Mouse (Mus musculus) embryo, embryonic 11 days (tissue): ENCODE measurements at regions not wholly inside any gene's neighbourhood (a gene's known extent, or its start where the extent isn't known, plus 50 kb on each side); places are given as distances from the start of the nearest gene placed in this dataset.
"Not testable (repeated sequence)": the region's sequence is repeated elsewhere in the genome, so short reads cannot be mapped to it uniquely, and the experiment has no call there.

Experiments used
- DNase-seq: peaks from one replicate; pipeline ENCODE4 v3.0.0-alpha.2; 2015

GRCm38 (mm10) chr13:86494721-86495120 is 448.0 kb upstream of the Cox7c start:
- DNase-seq, result peak; percentile 2

DNA sequence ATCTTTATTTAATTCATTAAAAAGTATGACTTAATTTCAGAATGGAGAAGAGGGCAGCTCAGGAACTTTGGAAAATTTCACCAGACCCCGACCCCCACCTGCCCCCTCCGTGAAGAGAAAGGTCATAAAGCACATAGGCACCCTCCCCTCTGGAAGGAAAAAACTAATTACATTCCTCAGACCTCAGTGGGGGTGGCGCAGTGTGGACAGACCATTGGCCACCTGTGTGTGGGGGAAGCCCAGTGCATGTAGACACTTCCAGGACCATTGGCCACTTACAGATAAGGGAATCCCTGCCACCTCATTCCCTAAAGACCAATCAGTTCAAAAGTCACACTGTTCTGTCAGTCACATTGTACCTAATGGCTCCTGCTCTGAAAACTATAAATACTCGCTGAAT is 422.0 kb upstream of the Cox7c start:
- no peak for DNase-seq

DNA sequence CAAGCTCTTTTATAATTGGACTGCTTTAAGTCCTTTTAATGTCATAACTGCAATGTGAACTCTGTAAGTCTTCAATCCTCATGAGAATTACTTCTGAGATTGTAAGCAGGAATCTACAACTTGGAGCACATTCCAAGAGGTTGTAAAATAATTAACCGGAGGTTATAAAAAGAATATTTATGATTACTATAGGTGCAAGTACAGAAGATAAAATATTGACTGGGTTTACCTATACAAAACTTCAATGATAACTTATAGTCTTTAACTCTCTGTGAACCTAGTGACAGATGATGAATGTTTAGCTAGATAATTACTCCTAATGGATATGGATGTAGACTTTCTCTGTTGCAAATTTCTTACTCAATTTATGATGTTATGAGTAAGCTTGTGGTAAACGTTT is 375.9 kb upstream of the Cox7c start:
- DNase-seq, result no peak

DNA sequence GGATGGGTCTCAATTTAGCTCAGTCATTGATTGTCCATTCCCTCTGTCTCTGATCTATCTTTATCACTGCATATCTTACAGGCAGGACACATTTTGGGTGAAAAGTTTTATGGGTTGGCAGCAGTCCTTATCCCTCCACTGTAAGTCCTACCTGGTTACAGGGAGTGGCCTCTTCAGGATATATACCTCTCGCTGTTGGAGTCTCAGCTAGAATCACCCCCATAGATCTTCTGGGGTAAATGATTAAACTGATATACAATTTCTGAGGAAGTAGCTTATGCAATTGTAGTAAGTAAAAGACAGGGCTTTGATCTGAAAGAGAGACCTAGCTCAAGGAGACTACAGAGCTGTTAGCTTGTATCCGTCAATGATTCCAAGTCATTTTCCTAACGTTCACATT is 334.7 kb upstream of the Cox7c start:
- no peak for DNase-seq

DNA sequence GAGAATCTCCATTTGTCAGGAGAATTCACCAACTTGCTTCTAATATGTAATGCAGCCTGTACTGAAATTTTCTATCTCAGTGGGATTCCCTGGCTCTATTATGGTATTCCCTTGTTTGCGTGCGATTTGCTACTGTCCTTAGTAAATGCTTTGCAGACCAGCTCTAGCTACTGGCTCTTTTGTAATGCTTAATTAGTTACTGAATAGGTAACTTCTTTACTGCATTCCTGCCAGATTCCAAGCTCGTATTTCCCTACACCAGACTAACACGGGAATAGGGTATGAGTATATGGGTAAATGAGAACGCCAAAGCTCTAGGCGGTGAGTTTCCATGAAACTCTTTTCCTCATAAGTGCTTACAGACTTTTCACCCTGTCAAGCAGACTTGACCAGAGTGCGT is 332.5 kb upstream of the Cox7c start:
- DNase-seq, result not testable (repeated sequence)

DNA sequence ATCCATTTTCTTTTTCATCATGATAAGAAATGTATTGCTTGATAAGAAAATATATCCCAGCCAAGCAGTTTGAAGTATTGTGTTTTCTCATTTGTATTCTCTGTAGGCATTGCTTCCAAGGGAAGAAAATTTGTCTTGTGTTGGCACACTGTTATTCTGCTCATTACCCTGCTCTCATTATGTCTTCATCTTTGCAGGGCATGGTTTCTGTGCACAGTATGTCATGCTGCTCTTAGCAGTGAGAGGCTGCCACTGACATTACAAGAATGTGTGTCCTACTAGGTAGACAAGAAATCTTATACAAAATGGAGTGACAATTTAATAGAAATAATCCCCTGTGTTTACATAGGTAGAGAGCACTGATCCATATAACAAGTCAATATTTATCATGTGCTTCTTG is 329.1 kb upstream of the Cox7c start:
- no peak for DNase-seq

GRCm38 (mm10) chr13:86345931-86346330 is 299.2 kb upstream of the Cox7c start:
- no peak for DNase-seq

DNA sequence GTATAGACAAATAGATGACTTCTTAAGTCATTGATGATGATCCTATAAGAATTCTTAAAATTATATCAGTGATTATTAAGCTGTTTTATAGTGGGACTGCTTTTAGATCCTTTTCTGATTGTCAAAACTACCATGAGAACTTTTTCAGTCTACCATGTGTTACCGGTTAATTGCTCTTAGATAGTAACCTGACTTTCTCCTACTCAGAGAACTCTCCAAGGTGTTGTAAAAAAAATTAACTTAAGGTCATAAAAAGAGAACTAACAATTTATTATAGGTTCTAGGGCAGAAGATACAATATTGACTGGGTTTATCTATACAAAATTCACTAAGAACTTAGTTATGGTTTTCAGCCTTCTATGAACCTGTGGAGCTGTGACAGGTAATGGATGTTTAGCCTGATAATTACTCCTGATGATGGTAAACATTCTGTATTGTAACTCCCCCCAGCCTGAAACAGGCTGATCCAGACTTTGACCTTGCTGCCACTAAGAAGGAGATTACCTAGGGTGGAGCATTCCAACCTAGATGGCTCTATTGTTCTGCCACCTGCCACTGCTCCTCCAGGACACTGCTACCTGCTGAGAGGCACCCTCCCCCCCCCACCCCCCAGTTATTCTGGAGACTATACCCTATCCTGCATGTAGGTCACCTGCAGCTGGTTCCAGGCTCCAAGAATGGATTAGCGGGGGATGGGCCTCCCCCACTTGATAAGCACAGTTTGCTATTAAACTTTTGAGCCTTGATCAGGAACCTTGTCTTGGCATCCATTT is 298.4 kb upstream of the Cox7c start:
- DNase-seq, result no peak

- no peak for DNase-seq
Observed at GRCm38 (mm10) chr13:86336471-86336870, 289.8 kb upstream of the Cox7c start.
